Mouse (Mus musculus) layer of hippocampus, postnatal 36 days (tissue): ENCODE measurements around the gene Ppp1r3d. TPM values are rescaled to one million over a fixed set of nuclear protein-coding genes. Genes with fewer than 3 reads are reported as not detected.

ENCODE experiments used
- DNase-seq, 2 experiments: peaks; one replicate each; pipeline ENCODE4 v3.0.0; 2022
- total RNA-seq, 2 experiments: library from RNA; stranded (reverse); gene quantifications; 2 replicates each; pipeline ENCODE4 v1.2.3; 2021

The Ppp1r3d gene
- total RNA-seq, 2 experiments from 2014 or later: 4.6 to 5.9 TPM

DNA sequence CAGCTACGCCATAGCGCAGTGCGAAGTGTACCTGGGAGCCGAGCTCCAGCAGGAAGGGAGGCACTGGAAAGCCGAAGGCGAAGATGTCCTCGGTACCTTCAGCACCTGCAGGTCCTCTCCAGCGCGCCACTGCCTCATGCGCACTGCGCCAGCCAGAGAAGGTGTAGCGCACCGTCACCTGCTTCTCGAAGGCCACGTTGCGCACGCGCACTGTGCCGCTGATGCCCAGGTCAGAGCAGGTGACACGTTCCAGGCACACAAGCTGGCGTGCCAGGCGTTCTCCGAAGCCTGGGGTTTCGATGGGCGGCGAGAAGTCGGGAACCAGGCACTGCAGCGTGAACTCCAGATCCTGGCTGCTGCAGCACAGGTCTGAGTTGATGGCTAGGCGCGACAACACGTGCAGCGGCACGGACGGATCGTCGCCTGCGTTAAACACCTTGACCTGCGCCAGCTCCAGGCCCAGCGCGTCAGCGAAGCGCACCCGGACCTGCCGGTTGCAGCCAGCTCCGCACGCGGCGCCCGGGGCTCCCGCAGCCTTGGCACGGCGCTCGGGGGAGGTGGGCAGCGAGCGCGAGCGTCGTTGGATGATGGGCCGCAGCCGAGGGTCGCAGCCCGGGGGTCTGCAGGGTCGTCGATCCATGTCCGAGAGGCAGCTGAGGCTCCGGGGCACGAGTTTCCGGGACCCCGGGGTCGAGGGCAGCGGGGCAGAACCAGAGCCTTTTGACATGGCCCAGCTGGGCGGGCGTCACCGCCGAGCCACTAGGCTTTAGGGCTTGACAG lies 601 bp downstream of the Ppp1r3d start:
- peak; percentile 33 to 42 for DNase-seq

GRCm38 (mm10) chr2:178413081-178413480 lies 1.2 kb downstream of the Ppp1r3d start:
- DNase-seq: no peak

DNA sequence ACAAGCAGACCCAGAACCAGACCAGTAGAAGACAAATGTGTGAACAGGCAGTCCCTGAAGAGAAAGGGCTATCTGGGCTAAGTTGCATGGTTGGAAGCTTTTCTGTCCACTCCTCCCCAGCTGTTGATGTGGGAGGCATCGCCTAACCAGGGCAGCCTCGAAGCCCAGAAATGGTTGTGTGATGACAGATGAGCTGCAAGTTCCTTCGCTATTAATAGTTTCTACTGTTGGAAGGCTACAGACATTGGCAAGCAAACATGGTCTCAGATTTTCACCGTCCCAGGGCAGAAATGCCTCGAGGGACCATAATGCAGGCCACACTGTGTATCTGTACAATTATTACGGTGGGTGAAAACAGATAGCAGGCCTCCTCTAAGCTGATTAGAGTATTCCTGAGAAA lies 1.7 kb downstream of the Ppp1r3d start:
- DNase-seq: no peak

DNA sequence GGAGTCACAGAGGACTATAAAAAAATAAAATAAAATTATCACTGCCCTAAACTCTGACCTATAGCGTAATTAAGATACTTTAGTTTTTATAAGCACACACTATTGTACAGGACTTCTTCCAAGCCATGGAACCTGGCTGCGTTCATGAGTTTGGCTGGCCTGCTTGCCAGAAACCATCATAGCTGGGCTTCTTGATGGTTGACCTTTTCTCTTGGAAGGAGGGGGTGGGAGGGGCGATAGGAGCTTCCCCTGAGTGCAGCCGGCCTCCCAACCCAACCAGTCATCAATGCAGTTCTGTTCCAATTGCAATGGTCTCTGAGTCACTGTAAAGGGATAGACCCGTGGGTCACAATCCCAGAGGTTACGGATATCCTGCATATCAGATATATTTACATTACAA lies 4.0 kb downstream of the Ppp1r3d start:
- DNase-seq: no peak

DNA sequence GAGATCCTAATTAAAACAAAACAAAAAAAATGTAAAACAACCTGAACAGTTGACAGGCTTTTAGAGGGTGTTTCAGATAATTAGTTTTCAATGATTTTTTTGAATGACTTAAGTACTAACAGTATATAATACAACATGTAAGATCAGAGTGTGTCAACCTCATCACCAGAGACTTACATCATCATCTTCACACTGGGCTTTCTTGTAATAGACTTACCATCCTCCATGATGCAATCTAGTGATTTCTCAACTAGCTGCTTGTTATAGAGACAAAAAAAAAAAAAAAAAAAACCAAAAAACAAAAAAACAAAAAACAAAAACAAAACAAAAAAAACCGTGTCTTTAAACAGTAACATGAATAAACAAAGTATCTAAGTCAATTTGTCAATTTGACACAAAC lies 5.2 kb downstream of the Ppp1r3d start:
- DNase-seq: no peak

DNA sequence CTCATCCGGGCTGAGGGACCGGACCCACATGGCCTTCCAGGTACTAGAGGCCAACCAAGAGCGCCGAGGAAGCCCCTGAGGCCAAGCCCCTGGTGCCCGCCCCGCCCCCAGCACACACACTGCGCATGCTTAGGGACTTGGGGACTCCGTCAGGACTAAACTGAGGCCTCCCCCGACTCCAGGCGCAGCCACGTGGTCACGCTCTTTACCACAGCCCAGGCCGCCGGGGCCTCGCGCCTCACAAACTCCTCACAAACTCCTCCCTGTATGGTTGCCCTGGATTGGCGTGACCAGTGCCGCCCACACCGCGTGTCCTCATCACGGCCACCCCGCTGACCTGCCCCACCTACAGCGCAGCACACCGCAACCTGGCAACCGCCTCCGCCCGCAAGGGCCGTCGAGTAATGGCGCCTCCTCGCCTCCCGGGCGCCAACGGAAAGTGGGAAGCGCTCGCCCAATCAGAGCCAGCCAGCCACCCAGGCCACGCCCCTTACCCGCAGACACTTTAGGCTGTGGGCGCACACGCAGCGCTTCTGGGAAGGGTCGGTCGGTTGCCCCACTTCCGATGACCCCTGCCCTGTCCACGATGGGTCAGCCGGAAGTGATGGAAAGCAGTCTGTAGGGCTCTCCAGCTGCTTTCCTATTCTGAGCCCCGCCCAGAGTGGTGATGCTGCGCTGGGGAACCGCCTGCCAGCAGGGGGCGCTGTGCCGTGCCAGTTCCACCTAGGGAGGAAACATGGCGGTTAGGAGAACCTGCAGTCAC lies 7.0 kb downstream of the Ppp1r3d start, which contains the start of gene Sycp2:
Sycp2 (minus strand) TSS at position 633 of the 763 bp plus-strand sequence.
- no peak for DNase-seq

Other genes with a start within 250 kb of the Ppp1r3d start
- gene Sycp2, start 6.8 kb downstream of the Ppp1r3d start, total RNA-seq: 1 to 10 TPM in 1 of 2 experiments, under 1 TPM in 1; 0.67 to 1.1 TPM
- gene Fam217b, start 52 bp upstream of the Ppp1r3d start, total RNA-seq: 10 to 100 TPM; 47.5 to 49.7 TPM
- under 1 TPM in 1 of 2 experiments, not detected in 1; 0.37 TPM for gene Cdh26, start 16.1 kb upstream of the Ppp1r3d start, total RNA-seq